Mouse (Mus musculus) forebrain, postnatal 0 days (tissue): ENCODE measurements around the gene Creld1. TPM values are rescaled to one million over a fixed set of nuclear protein-coding genes. Genes with fewer than 3 reads are reported as not detected.

Source experiments
- ATAC-seq: fragments of 200-750 bp; cut with Nextera tagmentation; 2 replicates; pipeline ENCODE4 v1.8.0; 2017; ENCODE audit warnings: mild to moderate bottlenecking, moderate library complexity
- DNase-seq: peaks from one replicate; pipeline ENCODE4 v3.0.0-alpha.2; 2015
- H3K27ac ChIP-seq: fragments of 300-500 bp; sonication (generic); 2 replicates; pipeline ENCODE4 v1.5.1; 2014; ENCODE audit warnings: low read depth, mild to moderate bottlenecking, antibody characterized with exemption, low read length, moderate library complexity, mixed read lengths
- H3K27me3 ChIP-seq: fragments of 300-500 bp; sonication (generic); 2 replicates; pipeline ENCODE4 v1.6.1; 2014; ENCODE audit warnings: mild to moderate bottlenecking, low read length, mixed read lengths; ENCODE audit not compliant: insufficient read depth
- H3K36me3 ChIP-seq: fragments of 300-500 bp; sonication (generic); 2 replicates; pipeline ENCODE4 v1.6.1; 2014; ENCODE audit warnings: mild to moderate bottlenecking, moderate library complexity; ENCODE audit not compliant: insufficient read depth
- H3K4me1 ChIP-seq: fragments of 300-500 bp; sonication (generic); 2 replicates; pipeline ENCODE4 v1.6.1; 2014; ENCODE audit warnings: antibody characterized with exemption; ENCODE audit not compliant: insufficient read depth
- H3K4me2 ChIP-seq: fragments of 300-500 bp; sonication (generic); 2 replicates; pipeline ENCODE4 v1.6.1; 2014; ENCODE audit warnings: low read depth, mild to moderate bottlenecking, moderate library complexity
- H3K4me3 ChIP-seq: fragments of 300-500 bp; sonication (generic); 2 replicates; pipeline ENCODE4 v1.5.1; 2014; ENCODE audit warnings: low read depth, low read length, mixed read lengths
- H3K9ac ChIP-seq: fragments of 300-500 bp; sonication (generic); 2 replicates; pipeline ENCODE4 v1.6.1; 2014; ENCODE audit warnings: mild to moderate bottlenecking
- H3K9me3 ChIP-seq: fragments of 300-500 bp; sonication (generic); 2 replicates; pipeline ENCODE4 v1.6.1; 2016; ENCODE audit warnings: low read length
- CTCF ChIP-seq: sonication (generic); IDR thresholded peaks from 2 replicates; pipeline ENCODE4 v1.5.1; 2016; ENCODE audit warnings: antibody characterized with exemption, control low read depth, low read depth
- WGBS: fragments of 180-500 bp; shearing (Covaris S2); extraction: QIAGEN DNeasy Blood & Tissue Kit; methylation state at CpG from one replicate; pipeline ENCODE4 v1.1.7; 2014; 5-methylcytosine and 5-hydroxymethylcytosine counted together
- polyA plus RNA-seq: library from polyadenylated mRNA; unstranded; fragments of >200 nt; fragmentation: Nextera tagmentation; extraction: Ambion mirVana; gene quantifications from 2 replicates; pipeline ENCODE4 v1.2.1, GENCODE M21; 2015
- total RNA-seq: library from RNA; depleted of rRNA; stranded (reverse); fragments of >200 nt; gene quantifications from 2 replicates; pipeline ENCODE4 v1.2.3, GENCODE M21; 2014

The Creld1 gene
- total and polyA plus RNA-seq, 2 experiments from 2014 or later: 34.0 to 52.7 TPM

GRCm38 (mm10) chr6:113441147-113441680, 41.9 kb upstream of the Creld1 start:
- H3K4me1 ChIP-seq: peaks cover 4% of the 10 kb centered on the region
- H3K9me3 ChIP-seq: no peaks in the 10 kb centered on the region
- peak; percentile 34; the same call in 1 of the 2 replicates for ATAC-seq
- 51% methylated on average over 7 of the region's 7 CpGs for WGBS
- no peak overlapping the region for H3K4me2 ChIP-seq
- no peak overlapping the region for H3K4me3 ChIP-seq
- peak; percentile 79 for TF ChIP-seq CTCF
- no peaks in the 10 kb centered on the region for H3K27me3 ChIP-seq
- peak; percentile 82 for DNase-seq
- H3K9ac ChIP-seq: no peak overlapping the region
- H3K27ac ChIP-seq: no peak overlapping the region
- no peaks in the 10 kb centered on the region for H3K36me3 ChIP-seq

- Histone ChIP-seq H3K4me2 (peak overlapping the region; percentile 90), H3K9ac (peak overlapping the region; percentile 95), H3K4me3 (peak overlapping the region; percentile 79), H3K4me1 (peaks cover 4% of the 10 kb centered on the region), H3K27ac (peak overlapping the region; percentile 81), H3K36me3 (peaks cover 8% of the 10 kb centered on the region), H3K9me3 (no peaks in the 10 kb centered on the region), H3K27me3 (no peaks in the 10 kb centered on the region)
- DNase-seq (no peak), ATAC-seq (peak; percentile 34)
- 37% methylated on average over 9 of the region's 9 CpGs for WGBS
- no peak for TF ChIP-seq CTCF
Measured at GRCm38 (mm10) chr6:113442087-113442441, 41.0 kb upstream of the Creld1 start.

GRCm38 (mm10) chr6:113442442-113443090, 40.5 kb upstream of the Creld1 start, which contains the start of gene Jagn1:
Gene Jagn1 (plus strand): TSS chr6:113442569.
- Histone ChIP-seq H3K27ac (peak within 1 kb of the TSS; percentile 81), H3K27me3 (no peaks in the 10 kb centered on the region), H3K4me2 (peak within 1 kb of the TSS; percentile 90), H3K9ac (peak within 1 kb of the TSS; percentile 95), H3K4me1 (peaks cover 4% of the 10 kb centered on the region), H3K36me3 (peaks cover 13% of the 10 kb centered on the region), H3K4me3 (peak within 1 kb of the TSS; percentile 79), H3K9me3 (no peaks in the 10 kb centered on the region)
- DNase-seq: peak; percentile 98
- no peak for TF ChIP-seq CTCF
- ATAC-seq: peak; percentile 98
- 1% methylated on average over 44 of the region's 45 CpGs for WGBS

- H3K9ac ChIP-seq: peak overlapping the region; percentile 95
- WGBS: 46% methylated on average over 12 of the region's 12 CpGs
- H3K27ac ChIP-seq: peak overlapping the region; percentile 81; the same call in 1 of the 2 replicates
- H3K4me1 ChIP-seq: peaks cover 4% of the 10 kb centered on the region
- peak; percentile 34 for TF ChIP-seq CTCF
- peak overlapping the region; percentile 79 for H3K4me3 ChIP-seq
- DNase-seq (peak; percentile 19), ATAC-seq (no peak)
- H3K36me3 ChIP-seq: peaks cover 18% of the 10 kb centered on the region
- H3K27me3 ChIP-seq: no peaks in the 10 kb centered on the region
- H3K9me3 ChIP-seq: no peaks in the 10 kb centered on the region
- peak overlapping the region; percentile 90 for H3K4me2 ChIP-seq
Measured at GRCm38 (mm10) chr6:113443091-113443490, 40.0 kb upstream of the Creld1 start.

- no peaks in the 10 kb centered on the region for H3K27me3 ChIP-seq
- no peak overlapping the region for H3K9ac ChIP-seq
- H3K9me3 ChIP-seq: no peaks in the 10 kb centered on the region
- no peak for TF ChIP-seq CTCF
- peaks cover 23% of the 10 kb centered on the region for H3K36me3 ChIP-seq
- DNase-seq: no peak
- no peak overlapping the region for H3K4me3 ChIP-seq
- no peak overlapping the region for H3K27ac ChIP-seq
- 76% methylated on average over 7 of the region's 8 CpGs for WGBS
- no peak for ATAC-seq
- H3K4me2 ChIP-seq: no peak overlapping the region
- peaks cover 4% of the 10 kb centered on the region for H3K4me1 ChIP-seq
Measured at GRCm38 (mm10) chr6:113444207-113444965, 38.7 kb upstream of the Creld1 start.

GRCm38 (mm10) chr6:113447639-113448038, 35.5 kb upstream of the Creld1 start:
- Histone ChIP-seq H3K4me3 (no peak overlapping the region), H3K9me3 (no peaks in the 10 kb centered on the region), H3K4me1 (peaks cover 4% of the 10 kb centered on the region), H3K27me3 (no peaks in the 10 kb centered on the region), H3K4me2 (no peak overlapping the region), H3K9ac (no peak overlapping the region), H3K27ac (no peak overlapping the region), H3K36me3 (peaks cover 23% of the 10 kb centered on the region)
- ATAC-seq: no peak
- no peak for TF ChIP-seq CTCF
- DNase-seq: no peak
- 69% methylated on average over 4 of the region's 4 CpGs for WGBS

GRCm38 (mm10) chr6:113451839-113452238, 31.3 kb upstream of the Creld1 start:
- Histone ChIP-seq H3K36me3 (peaks cover 18% of the 10 kb centered on the region), H3K27ac (no peak overlapping the region), H3K4me1 (no peaks in the 10 kb centered on the region), H3K9me3 (no peaks in the 10 kb centered on the region), H3K4me3 (no peak overlapping the region), H3K4me2 (no peak overlapping the region), H3K27me3 (no peaks in the 10 kb centered on the region), H3K9ac (no peak overlapping the region)
- TF ChIP-seq CTCF: no peak
- 53% methylated on average over 2 of the region's 2 CpGs for WGBS
- ATAC-seq: no peak
- DNase-seq: no peak
